Mouse (Mus musculus) frontal cortex, adult (tissue): ENCODE measurements around the gene Fbll1.
A peak's percentile ranks its signal among the peaks of the same experiment; 100 is the strongest.
"Not testable (repeated sequence)": the region's sequence is repeated elsewhere in the genome, so short reads cannot be mapped to it uniquely, and the experiment has no call there.

Experiments used
- ATAC-seq: cut with Nextera tagmentation; 2 replicates; pipeline ENCODE4 v1.9.2; 2017; ENCODE audit warnings: mild to moderate bottlenecking, moderate library complexity, mixed read lengths; ENCODE audit not compliant: low TSS enrichment

Gene Fbll1

GRCm38 (mm10) chr11:35798874-35799273, at the start of gene Fbll1:
TSS of gene Fbll1 (minus strand) at chr11:35798884.
- ATAC-seq: peak; percentile 17

GRCm38 (mm10) chr11:35844299-35844698, 45.6 kb upstream of the Fbll1 start:
- no peak for ATAC-seq

- ATAC-seq: not testable (repeated sequence)
Observed at GRCm38 (mm10) chr11:35842560-35842959, 43.9 kb upstream of the Fbll1 start.

GRCm38 (mm10) chr11:35841738-35842325, 43.1 kb upstream of the Fbll1 start:
- no peak for ATAC-seq

GRCm38 (mm10) chr11:35840806-35841205, 42.1 kb upstream of the Fbll1 start:
- not testable (repeated sequence) for ATAC-seq

- ATAC-seq: no peak
Observed at GRCm38 (mm10) chr11:35840282-35840681, 41.6 kb upstream of the Fbll1 start.

- ATAC-seq: peak; percentile 73
Observed at GRCm38 (mm10) chr11:35838345-35839338, 40.0 kb upstream of the Fbll1 start.

- ATAC-seq: no peak
Observed at GRCm38 (mm10) chr11:35837156-35838126, 38.8 kb upstream of the Fbll1 start.

GRCm38 (mm10) chr11:35834022-35834760, 35.5 kb upstream of the Fbll1 start, which contains the start of gene Rars:
TSS of gene Rars (minus strand) at chr11:35834506.
- peak; percentile 95 for ATAC-seq

GRCm38 (mm10) chr11:35833270-35833669, 34.6 kb upstream of the Fbll1 start:
- no peak for ATAC-seq

GRCm38 (mm10) chr11:35832139-35832538, 33.5 kb upstream of the Fbll1 start:
- ATAC-seq: no peak

GRCm38 (mm10) chr11:35827714-35828113, 29.0 kb upstream of the Fbll1 start:
- no peak for ATAC-seq

GRCm38 (mm10) chr11:35816316-35816715, 17.6 kb upstream of the Fbll1 start:
- no peak for ATAC-seq

GRCm38 (mm10) chr11:35811458-35811857, 12.8 kb upstream of the Fbll1 start:
- ATAC-seq: 0 out of 2 replicates have a peak, but pooled peaks have one; percentile 13

GRCm38 (mm10) chr11:35801332-35801731, 2.6 kb upstream of the Fbll1 start:
- no peak for ATAC-seq

GRCm38 (mm10) chr11:35798495-35798820, 226 bp downstream of the Fbll1 start:
- peak; percentile 93 for ATAC-seq

- peak; percentile 59 for ATAC-seq
Observed at GRCm38 (mm10) chr11:35797751-35798494, 761 bp downstream of the Fbll1 start.

- not testable (repeated sequence) for ATAC-seq
Observed at GRCm38 (mm10) chr11:35792800-35793199, 5.9 kb downstream of the Fbll1 start.

GRCm38 (mm10) chr11:35788443-35788842, 10.2 kb downstream of the Fbll1 start:
- ATAC-seq: peak; percentile 63; the same call in 1 of the 2 replicates

GRCm38 (mm10) chr11:35784537-35784936, 14.1 kb downstream of the Fbll1 start:
- no peak for ATAC-seq
